Mouse (Mus musculus) fat pad, adult 2 months (tissue): ENCODE data around the gene Spaca4.

ENCODE experiments used
- DNase-seq: peaks from one replicate; pipeline ENCODE4 v3.0.0-alpha.2; 2011; ENCODE audit warnings: low read depth, low spot score; ENCODE audit errors: extremely low read depth

The Spaca4 gene

DNA sequence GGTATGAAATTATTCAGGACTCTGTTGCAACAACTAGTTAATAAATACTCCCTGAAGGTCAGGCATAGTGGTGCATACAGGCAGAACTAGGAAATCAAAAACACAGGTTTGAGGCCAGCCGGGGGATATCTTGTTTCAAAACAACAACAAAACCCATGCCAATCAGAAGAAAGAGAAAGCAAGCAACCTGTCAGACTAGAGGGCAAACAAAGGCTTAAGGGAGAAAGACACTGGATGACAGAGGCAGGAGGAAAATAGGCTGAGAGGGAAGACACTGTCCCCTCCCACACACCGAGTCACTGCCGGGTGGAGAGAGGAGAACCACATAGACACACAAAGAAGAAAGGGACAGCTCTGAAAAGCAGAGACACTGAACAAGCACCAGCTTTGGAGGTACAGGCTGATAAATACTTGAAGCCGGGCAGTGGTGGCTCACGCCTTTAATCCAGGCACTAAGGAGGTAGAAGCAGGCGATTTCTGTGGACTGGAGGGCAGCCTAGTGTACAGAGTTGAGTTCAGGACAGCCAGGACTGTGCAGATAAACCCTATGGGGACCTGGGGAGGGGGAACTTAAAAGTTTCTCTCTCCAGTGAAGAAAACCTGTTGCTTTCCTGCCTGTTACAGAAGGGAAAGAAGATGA is 11.6 kb downstream of the Spaca4 start:
- DNase-seq, result no peak

DNA sequence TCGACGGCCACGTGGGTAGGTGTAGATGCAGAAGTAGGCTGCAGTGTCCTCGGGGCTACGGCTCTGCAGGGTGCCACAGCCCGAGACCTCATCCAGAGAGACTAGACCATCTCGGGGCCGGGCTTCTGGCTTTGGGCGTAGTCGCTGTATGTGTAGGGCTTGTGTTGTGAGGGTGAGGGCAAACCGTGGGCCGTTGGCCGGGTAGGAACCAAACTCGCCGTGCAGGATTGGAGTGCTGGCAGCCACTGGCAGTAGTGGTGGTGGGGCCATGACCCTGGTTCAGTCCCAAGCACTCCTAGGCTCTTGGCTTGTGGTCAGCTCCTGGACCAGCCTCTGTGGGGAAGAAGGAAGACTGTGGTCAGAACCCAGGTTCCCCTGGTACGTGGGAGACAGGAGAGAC is 12.2 kb downstream of the Spaca4 start:
- no peak for DNase-seq

GRCm38 (mm10) chr7:45712022-45712757 is 13.4 kb downstream of the Spaca4 start:
- no peak for DNase-seq

DNA sequence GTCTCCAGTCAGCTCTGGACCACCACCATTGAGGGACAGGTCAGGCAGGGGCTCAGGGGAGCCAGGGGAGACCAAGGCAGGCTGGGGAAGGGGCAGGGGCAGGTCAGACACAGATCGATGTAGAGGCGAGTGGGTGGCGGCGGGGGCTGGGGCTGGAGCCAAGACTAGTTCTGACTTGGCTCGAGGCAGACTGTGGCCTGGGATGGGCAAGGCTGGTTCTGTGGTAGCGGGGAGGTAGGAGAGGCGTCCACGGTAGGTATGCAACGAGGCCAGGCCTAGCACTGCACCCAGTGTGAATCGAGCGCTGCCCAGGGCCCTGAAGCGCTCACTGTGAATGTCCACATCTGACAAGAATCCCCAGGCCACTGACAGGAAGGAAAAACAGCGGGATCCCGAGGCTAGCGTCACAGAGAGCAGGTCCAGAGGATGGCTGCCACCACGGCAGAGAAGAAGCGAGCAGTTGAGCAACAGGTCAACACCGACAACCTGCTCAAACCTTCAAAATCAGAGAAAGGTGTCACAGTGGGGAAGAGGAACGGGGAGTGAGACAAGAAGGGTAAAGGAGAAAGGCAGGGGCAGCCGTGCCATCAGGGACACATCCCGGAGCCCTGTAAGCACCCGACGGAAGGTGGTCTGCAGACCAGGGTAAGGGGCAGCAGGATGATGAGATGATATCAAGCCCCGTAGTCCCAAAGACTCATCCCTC is 14.1 kb downstream of the Spaca4 start:
- no peak for DNase-seq

- DNase-seq, result no peak
Observed at GRCm38 (mm10) chr7:45710477-45711191, 15.0 kb downstream of the Spaca4 start.

DNA sequence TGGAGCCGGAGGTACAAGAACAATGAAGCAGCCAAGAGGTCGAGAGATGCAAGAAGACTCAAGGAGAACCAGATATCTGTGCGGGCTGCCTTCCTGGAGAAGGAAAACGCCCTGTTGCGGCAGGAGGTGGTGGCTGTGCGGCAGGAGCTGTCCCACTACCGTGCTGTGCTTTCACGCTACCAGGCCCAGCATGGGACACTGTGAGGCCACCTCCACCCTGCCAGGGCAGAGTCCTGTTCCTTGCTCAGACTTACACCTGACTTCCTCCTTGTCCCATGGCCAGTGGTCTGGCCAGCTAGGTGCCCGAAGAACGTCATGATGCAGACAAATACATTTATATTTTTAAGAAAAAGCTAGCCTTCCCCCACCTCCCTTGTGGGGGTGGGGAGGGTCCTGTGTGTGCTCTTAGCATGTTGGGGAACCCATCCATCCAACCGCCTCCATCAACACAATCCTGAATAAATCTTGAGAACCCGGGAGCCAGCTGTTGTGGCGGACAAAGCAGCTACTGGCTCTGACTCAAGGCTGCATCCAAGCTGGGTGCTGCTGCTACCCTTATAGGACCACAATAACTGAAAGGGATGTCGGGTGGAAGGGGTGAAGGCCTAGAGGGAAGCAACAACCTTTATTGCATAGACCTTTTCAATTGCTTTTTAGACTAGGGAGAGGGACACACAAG is 15.8 kb downstream of the Spaca4 start:
- DNase-seq, result no peak

GRCm38 (mm10) chr7:45709036-45709435 is 16.6 kb downstream of the Spaca4 start:
- no peak for DNase-seq

DNA sequence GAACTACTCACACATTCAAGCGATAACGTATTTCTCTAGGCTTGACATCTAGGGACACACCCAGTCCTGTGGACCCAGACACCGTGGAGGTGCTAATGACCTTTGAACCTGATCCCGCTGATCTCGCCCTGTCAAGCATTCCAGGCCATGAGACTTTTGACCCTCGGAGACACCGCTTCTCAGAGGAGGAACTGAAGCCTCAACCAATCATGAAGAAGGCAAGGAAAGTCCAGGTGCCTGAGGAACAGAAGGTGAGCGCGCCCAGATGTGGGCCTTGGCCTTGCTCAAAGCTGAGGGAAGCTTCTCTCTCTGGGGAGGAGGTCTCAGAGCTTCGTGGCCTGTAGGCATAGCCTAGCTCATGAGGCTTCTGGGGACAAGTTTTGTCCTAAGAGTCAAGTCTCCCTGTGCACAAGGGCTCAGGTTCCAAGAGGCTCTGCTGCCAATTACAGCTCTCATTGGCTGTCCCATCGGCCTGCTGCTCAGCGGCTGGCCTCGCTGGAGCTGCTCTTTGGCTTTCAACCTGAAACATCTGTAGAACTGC is 17.3 kb downstream of the Spaca4 start:
- DNase-seq, result no peak

GRCm38 (mm10) chr7:45707375-45707967 is 18.1 kb downstream of the Spaca4 start:
- no peak for DNase-seq

- DNase-seq, result no peak
Observed at GRCm38 (mm10) chr7:45706721-45707241, 18.8 kb downstream of the Spaca4 start.

DNA sequence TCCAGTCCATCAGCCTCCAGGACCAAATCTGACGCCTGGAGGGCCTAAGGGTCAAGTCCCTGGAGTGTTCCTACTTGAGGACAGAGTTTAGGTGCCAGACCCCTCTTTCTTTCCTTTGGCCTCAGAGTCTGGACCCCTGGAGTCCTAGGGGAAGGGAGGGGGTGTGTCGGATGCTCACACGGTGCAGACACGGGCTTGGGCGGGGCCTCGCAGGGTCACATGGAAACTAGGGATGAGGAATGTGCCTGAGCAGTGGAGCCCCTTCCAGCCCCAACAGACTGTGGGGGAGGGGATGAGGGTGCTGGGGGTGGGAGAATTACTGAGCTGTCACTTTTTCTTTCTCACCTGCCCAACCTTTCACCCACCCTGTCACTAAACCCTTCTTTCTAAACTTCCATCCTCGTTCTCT is 19.7 kb downstream of the Spaca4 start:
- no peak for DNase-seq

DNA sequence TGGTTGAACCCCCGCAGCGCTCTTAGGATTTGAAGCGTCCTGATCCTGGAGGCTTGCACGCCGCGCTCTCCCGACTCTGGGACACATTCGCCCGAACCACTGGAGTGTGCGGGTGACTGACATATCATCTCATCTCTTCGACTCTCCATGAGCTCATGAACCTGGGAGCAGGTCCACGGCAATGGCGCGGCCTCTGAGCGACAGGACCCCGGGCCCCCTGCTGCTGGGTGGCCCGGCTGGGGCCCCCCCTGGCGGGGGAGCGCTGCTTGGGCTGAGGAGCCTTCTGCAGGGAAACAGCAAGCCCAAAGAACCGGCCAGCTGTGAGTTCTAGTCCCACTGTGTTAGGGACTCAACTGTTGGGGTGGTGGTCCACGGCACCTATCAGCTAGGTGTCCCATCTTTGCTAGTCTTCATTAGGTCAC is 20.2 kb downstream of the Spaca4 start:
- no peak for DNase-seq

- peak; percentile 99 for DNase-seq
Observed at GRCm38 (mm10) chr7:45704730-45705442, 20.7 kb downstream of the Spaca4 start, which contains the start of gene Dbp. Dbp (plus strand) TSS chr7:45705088.

DNA sequence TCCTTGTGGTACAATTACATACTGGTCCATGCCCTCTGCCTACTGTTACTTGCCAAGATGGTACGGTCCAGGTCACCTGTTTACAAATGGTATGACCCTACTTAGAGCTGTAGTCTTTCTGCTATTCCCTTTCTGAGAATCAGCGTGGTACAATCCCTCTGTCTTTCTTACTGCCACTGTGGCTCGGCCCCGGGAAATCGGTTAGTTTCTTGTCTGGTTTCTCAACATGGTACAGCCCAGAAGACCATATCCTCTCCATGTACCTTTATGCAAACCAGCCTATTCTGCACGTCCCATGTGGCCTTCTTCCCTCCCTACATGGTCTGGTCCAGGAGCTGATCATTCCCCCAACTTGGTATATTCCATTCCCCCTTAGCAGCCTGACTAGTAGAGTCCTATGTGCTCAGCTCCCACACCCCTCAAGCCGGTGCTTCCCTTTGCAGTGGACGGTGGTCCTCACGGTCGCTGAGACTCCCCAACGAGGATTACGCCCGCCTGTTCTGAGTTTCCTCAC is 21.5 kb downstream of the Spaca4 start:
- no peak for DNase-seq

GRCm38 (mm10) chr7:45703521-45704033 is 22.0 kb downstream of the Spaca4 start:
- DNase-seq, result no peak

GRCm38 (mm10) chr7:45702809-45703520 is 22.6 kb downstream of the Spaca4 start:
- DNase-seq, result no peak

DNA sequence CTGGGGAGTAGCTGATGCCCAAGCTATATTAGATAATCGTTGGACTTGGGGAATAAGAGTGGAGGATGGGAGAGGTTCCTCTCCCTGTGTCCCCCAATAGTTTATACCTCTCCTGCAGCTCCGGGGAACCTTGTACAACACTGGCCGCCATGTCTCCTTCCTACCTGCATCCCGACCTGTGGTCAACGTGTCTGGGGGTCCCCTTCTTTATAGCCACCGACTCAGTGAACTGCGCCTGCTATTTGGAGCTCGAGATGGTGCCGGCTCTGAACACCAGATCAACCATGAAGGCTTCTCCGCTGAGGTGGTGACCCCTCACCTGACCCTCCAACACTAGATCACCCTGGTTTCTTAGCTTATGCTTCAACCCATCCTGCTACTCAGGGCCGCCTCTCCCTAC is 23.3 kb downstream of the Spaca4 start:
- DNase-seq, result no peak

- DNase-seq, result no peak
Observed at GRCm38 (mm10) chr7:45701607-45702006, 24.0 kb downstream of the Spaca4 start.
